18 mouse cellular contexts compared by ENCODE assay signal in genomic region chr6:54248354-54249252, GRCm38 (mm10).
A peak's percentile ranks its signal among the peaks of the same experiment; 100 is the strongest.
DNase-seq lines count a peak whose midpoint lies in the region; ATAC-seq and TF ChIP-seq lines count a peak whose summit lies in the region.
"Had no signal": no experiment of that assay in that cellular context is flagged by ENCODE, and none has a peak within 500 bp of the region (broad histone marks: within the 10 kb centered on the region; RNA-seq: fewer than 3 reads in every experiment).

No protein-coding gene starts in this region.

- no peak overlapping the region for H3K9ac ChIP-seq in kidney, embryonic 14.5 days (ENCODE audit: low read depth, low read length)
- H3K9ac ChIP-seq in intestine, postnatal 0 days (ENCODE audit: low read depth, low read length): no peak overlapping the region
- H3K9ac ChIP-seq: hindbrain, embryonic 13.5 days; neural tube, embryonic 12.5 days had no signal

- no peaks in the 10 kb centered on the region for H3K27me3 ChIP-seq in kidney, embryonic 14.5 days (ENCODE audit: control insufficient read depth, insufficient read depth, low read length)
- H3K27me3 ChIP-seq in intestine, postnatal 0 days (replicated peaks; ENCODE audit: control insufficient read depth, insufficient read depth, low read length): no peaks in the 10 kb centered on the region
- H3K27me3 ChIP-seq: hindbrain, embryonic 13.5 days; neural tube, embryonic 12.5 days had no signal

- intact Hi-C loops in heart, postnatal 25 days (cut with DNase I): loop anchor here (5.0 kb wide), 1 partner anchor 79 kb away; the partner anchor contains the start of gene Prr15

- H3K4me2 ChIP-seq in kidney, embryonic 14.5 days (replicated peaks; ENCODE audit: low read depth, low read length): no peak overlapping the region
- no peak overlapping the region for H3K4me2 ChIP-seq in intestine, postnatal 0 days (replicated peaks; ENCODE audit: low read depth)
- H3K4me2 ChIP-seq: hindbrain, embryonic 13.5 days; neural tube, embryonic 12.5 days had no signal

- H3K27ac ChIP-seq in kidney, embryonic 14.5 days (ENCODE audit: low read depth, low read length): no peak overlapping the region
- H3K27ac ChIP-seq in intestine, postnatal 0 days (ENCODE audit: low read depth, low read length): no peak overlapping the region
- H3K27ac ChIP-seq: hindbrain, embryonic 13.5 days; macrophage; neural tube, embryonic 12.5 days had no signal

- H3K4me1 ChIP-seq in kidney, embryonic 14.5 days (ENCODE audit: control insufficient read depth, insufficient read depth, low read length): peaks cover 18% of the 10 kb centered on the region; the same call in 1 of the 2 replicates
- no peaks in the 10 kb centered on the region for H3K4me1 ChIP-seq in intestine, postnatal 0 days (replicated peaks; ENCODE audit: control insufficient read depth, insufficient read depth, low read length)
- H3K4me1 ChIP-seq: hindbrain, embryonic 13.5 days; neural tube, embryonic 12.5 days had no signal

- ATAC-seq in kidney, embryonic 14.5 days (ENCODE audit: low FRiP score, low TSS enrichment): peak; percentile 47; the same call in 1 of the 2 replicates
- ATAC-seq in granulocyte monocyte progenitor cell, adult 5-6 weeks (replicated peaks; ENCODE audit: poor library complexity, severe bottlenecking): peak; percentile 84
- peak; percentile 65 for ATAC-seq in megakaryocyte progenitor cell, adult 5-6 weeks (replicated peaks; ENCODE audit: poor library complexity)
- no peak for ATAC-seq in intestine, postnatal 0 days
- ATAC-seq: forebrain, embryonic 16.5 days; intestine, embryonic 16.5 days had no signal

- H3K36me3 ChIP-seq in kidney, embryonic 14.5 days (ENCODE audit: control insufficient read depth, insufficient read depth, low read length): no peaks in the 10 kb centered on the region
- H3K36me3 ChIP-seq in intestine, postnatal 0 days (ENCODE audit: control insufficient read depth, insufficient read depth): no peaks in the 10 kb centered on the region
- H3K36me3 ChIP-seq: hindbrain, embryonic 13.5 days; neural tube, embryonic 12.5 days had no signal

- DNase-seq in kidney, postnatal 10 days: no peak
- DNase-seq in embryo, embryonic 10.5 days (ENCODE audit: low spot score): peak; percentile 37
- DNase-seq in heart, postnatal 25 days (ENCODE audit: low spot score): no peak
- no peak for DNase-seq in right cerebral cortex, postnatal 10 days (ENCODE audit: low spot score in 2 of 2)
- DNase-seq: cerebellum, adult 8-10 months; gastrocnemius, postnatal 36 days; liver; lung, adult 18-20 months; right cerebral cortex, postnatal 4 days had no signal

- H3K9me3 ChIP-seq in kidney, embryonic 14.5 days (ENCODE audit: control insufficient read depth, low read length): no peaks in the 10 kb centered on the region
- no peaks in the 10 kb centered on the region for H3K9me3 ChIP-seq in intestine, postnatal 0 days (ENCODE audit: control insufficient read depth)
- H3K9me3 ChIP-seq: hindbrain, embryonic 13.5 days; neural tube, embryonic 12.5 days had no signal

- WGBS in kidney, embryonic 14.5 days: 48% methylated on average over 8 of the region's 8 CpGs
- WGBS in intestine, postnatal 0 days: 76% methylated on average over 8 of the region's 8 CpGs

- no peak overlapping the region for H3K4me3 ChIP-seq in kidney, embryonic 14.5 days (ENCODE audit: low read length)
- no peak overlapping the region for H3K4me3 ChIP-seq in intestine, postnatal 0 days (ENCODE audit: low read depth, low read length)
- H3K4me3 ChIP-seq: hindbrain, embryonic 13.5 days; neural tube, embryonic 12.5 days had no signal

- TF ChIP-seq CTCF in intestine, postnatal 0 days (IDR thresholded peaks at IDR 0.05; ENCODE audit: low read depth): no peak
